Mouse (Mus musculus) hematopoietic stem cell, adult 5-6 weeks (primary cell): ENCODE results near the gene Vmn2r71. TPM values are rescaled to one million over a fixed set of nuclear protein-coding genes. Genes with fewer than 3 reads are reported as not detected.

ENCODE experiments used
- ATAC-seq, 2 experiments: fragments of 125-278 bp in 1 of 2; replicated peaks in 1 of 2; 2 replicates each; pipeline ENCODE4 v1.8.0; 2016 to 2017; ENCODE audit warnings: inconsistent platforms in 2 of 2, mild to moderate bottlenecking in 2 of 2, moderate number of reproducible peaks in 2 of 2, low read depth in 1 of 2, moderate TSS enrichment in 1 of 2; ENCODE audit not compliant: low FRiP score in 2 of 2, poor library complexity in 2 of 2, severe bottlenecking in 2 of 2, insufficient read depth in 1 of 2, low TSS enrichment in 1 of 2
- total RNA-seq: library from RNA; stranded (forward); fragments of 172-1452, 232-1000 nt; gene quantifications from 2 replicates; pipeline ENCODE4 v1.2.3, GENCODE M21; 2017

Gene Vmn2r71
- total RNA-seq = not detected in 2 replicates

DNA sequence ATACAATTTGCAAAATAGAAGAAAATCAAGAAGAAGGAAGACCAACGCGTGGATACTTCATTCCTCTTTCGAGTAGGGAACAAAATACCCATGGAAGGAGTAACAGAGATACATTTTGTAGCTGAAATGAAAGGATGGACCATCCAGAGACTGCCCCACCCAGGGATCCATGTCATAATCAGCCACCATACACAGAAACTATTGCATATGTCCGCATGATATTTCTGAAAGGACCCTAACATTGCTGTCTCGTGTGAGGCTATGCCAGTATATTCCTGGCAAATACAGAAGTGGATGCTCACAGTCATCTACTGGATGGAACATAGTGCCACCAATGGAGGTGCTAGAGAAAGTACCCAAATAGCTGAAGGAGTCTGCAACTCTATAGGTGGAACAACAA lies at the start of gene Vmn2r71:
Gene Vmn2r71 (plus strand): TSS at position 301 of the 400 bp plus-strand sequence.
- no peak for ATAC-seq

DNA sequence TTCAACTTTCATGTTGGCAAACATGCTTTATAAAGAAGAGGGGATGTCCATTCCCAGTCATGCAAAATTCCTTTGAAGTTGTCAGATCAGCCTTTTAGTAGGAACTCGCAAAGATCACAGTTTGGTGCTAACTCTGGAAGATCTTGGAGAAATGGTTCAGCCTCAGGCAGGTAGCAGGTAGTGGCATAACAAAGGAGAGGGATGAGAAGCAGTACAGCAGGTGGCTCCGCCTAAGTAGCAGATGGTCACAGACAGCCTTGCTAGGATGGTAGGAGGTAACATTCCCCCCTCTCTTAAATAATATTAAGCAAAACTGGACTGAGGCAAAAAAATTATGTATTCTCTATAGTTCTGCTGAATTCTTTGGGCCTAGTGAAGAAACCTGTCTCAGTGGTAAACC lies 20.8 kb upstream of the Vmn2r71 start:
- ATAC-seq = no peak

DNA sequence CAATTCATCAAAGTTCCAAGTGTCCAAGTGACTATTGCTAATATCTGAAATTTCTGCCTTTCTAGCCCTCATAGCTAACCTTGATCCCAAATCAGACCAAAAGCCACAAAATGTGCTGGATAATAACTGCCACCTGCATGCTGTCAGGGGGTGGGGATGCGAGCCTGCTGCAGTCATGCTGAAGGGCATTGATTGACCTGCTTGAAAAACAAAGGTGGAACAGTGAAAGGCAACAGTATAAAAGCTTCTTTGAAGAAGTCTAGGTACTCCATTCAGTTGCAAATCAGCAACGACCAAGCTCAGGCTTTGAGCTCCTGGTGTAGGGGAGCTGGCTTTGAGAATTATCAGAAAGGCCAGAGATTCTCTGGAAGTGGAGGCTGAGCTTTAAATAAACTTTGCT lies 19.8 kb upstream of the Vmn2r71 start:
- ATAC-seq = no peak

DNA sequence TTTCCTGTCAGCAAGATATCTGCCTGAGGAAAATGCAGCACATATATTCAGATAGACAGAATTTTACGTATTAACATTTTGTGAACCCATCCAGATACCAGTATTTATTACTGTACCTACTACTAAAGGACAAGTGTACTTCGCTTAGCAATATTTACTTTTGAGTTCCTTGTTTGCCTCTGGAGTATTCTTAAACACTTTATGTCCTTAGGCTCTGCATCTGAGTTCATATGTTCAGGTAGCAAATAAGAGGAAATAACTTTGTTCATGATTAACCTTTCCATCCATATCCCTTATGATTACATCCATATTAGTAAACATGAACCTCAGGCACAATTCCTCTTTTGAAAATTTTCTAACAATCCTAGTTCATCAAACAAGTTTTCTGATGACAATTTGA lies 6.2 kb downstream of the Vmn2r71 start, which contains the start of gene Vmn2r70:
Gene Vmn2r70 (minus strand): TSS at position 101 of the 400 bp plus-strand sequence.
- ATAC-seq = no peak

Other genes starting within 250 kb of the Vmn2r71 start
- gene Vmn2r69, start 147.2 kb upstream of the Vmn2r71 start, total RNA-seq = not detected in 2 replicates
- not detected in 2 replicates for gene Vmn2r70, start 6.1 kb downstream of the Vmn2r71 start, total RNA-seq
- not detected in 2 replicates for gene Vmn2r72, start 192.0 kb downstream of the Vmn2r71 start, total RNA-seq